Mouse (Mus musculus): ENCODE measurements around the gene Fhit.

DNA sequence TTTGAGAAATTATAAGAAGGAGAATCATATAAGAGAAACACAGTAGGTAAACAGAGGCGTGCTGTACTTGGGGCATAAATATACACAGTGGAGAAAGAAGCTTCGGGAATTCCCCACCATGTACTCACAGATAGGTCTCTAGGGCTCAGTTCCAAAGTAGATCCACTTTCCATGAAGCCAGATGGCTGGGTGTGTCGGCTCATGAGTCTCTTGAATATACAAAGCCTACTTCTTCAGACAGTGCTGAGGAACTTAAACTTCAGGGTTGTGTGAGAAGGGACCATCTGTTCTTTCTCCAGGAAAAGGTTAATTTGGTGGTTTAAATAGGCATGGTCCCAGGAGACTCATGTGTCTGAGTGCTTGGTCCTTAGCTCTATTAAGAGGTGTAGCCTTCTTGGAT is 1617.5 kb downstream of the Fhit start:
- no peak for TF ChIP-seq CTCF (IDR thresholded peaks at IDR 0.05; ENCODE audit: control insufficient read depth, insufficient read depth, low read length)
- TF ChIP-seq POLR2A (IDR thresholded peaks at IDR 0.05; ENCODE audit: borderline replicate concordance, control insufficient read depth, low read depth, low read length): no peak

Measured in bone marrow, adult 2 months (tissue).